Mouse (Mus musculus) heart, postnatal 36 days (tissue): ENCODE results near the gene Atg4d. TPM values are rescaled to one million over a fixed set of nuclear protein-coding genes. Genes with fewer than 3 reads are reported as not detected.
"Not testable (repeated sequence)": the region's sequence is repeated elsewhere in the genome, so short reads cannot be mapped to it uniquely, and the experiment has no call there.

ENCODE experiments used
- DNase-seq, 2 experiments: peaks; one replicate each; pipeline ENCODE4 v3.0.0; 2021 to 2022
- intact Hi-C: fragments of 180-260 bp; cut with DNase I; formaldehyde crosslinking; loops from one replicate; pipeline ENCODE4 v1.15.1; 2025
- total RNA-seq, 2 experiments: library from RNA; stranded (reverse); gene quantifications; 2 replicates each; pipeline ENCODE4 v1.2.3; 2021

The Atg4d gene
- total RNA-seq = 10 to 100 TPM; 78.0 to 99.6 TPM

DNA sequence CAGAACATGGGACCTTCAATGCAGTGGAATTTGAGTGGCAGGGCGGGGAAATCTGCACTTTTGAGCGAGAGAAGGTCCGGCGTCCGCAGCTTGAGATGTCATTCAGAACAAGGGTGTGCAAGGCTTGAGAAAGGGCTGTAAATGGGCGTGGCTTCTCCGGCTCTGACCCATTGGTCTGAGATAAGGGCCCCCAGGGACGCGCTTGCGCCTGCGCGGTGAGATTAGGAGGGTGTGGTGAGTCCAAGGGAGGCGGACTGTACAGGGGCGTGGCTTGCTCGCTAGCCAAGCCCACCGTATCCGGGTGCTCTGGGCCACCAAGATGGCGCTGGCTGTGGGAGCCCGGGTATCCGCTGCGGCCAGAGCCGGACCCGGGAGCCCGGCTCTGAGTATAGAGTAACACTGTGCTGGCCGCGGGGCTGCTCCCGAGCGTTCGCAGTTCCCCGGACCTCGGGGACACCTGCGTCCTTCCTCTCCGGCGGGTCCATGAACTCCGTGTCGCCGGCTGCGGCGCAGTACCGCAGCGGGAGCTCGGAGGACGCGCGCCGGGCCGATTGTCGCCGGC, at the start of gene Atg4d:
Gene Atg4d, plus strand, starts transcription at position 294 of the 562 bp plus-strand sequence.
- intact Hi-C loops = loop anchor here (2.0 kb wide), 1 partner anchor 26 kb away; the partner anchor contains the start of gene Keap1
- peak; percentile 98 for DNase-seq

DNA sequence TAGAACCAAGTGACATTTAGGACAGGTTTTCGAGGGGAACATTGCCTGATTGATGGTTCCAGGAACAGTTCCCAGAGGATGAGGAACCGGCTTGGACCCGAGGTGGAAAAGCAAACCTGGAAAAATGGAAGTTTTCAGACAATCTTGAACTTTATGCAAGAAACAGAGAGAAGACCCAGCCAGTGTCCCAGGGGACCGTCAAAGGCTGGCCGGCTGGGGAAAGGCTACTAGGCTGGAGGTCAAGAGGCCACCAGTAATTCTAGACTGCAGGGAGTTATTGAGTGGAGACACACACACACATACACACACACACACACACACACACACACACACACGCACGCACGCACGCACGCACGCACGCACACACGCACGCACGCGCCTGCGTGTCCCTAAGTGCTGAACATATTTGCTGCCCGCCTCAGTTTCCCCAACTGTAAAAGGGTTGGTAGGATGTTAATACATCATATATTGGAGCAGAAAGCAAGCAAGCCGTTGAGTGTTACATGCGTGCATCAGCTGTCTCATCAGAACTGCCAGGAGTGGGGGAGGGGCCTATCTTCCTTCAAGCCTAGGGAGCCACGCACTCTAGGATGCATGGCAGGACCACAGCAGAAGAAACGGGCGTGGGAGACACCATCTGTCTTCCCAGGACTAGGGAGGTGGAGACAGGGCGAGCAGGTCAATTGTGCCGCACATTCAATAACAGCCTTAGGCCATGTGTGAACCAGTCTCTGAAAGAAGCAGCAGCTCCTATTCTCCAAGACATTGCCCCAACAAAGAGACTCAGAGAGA, 48.8 kb upstream of the Atg4d start:
- intact Hi-C loops = no loop called here

DNA sequence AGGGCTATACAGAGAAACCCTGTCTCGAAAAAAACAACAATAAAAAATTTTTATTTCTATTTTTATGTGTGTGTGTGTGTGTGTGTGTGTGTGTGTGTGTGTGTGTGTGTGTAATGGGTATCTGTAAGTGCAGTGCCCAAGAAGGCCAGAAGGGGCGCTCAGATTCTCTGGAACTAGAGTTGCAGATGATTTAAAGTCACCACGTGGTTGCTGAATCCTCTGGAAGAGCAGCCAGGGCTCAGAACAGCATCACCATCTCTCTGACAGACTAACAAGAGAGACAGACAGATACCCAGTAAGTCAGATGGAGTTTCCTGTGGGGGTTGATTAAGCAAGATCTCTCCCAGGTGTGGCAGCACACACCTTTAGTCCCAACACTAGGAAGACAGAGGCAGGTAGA, 45.3 kb upstream of the Atg4d start:
- no peak for DNase-seq
- intact Hi-C loops = loop anchor here (5.0 kb wide), 2 partner anchors 68 to 137 kb away; no protein-coding TSS in a partner anchor

More for the DNA sequence above, 48.8 kb upstream of the Atg4d start:
- no peak for DNase-seq

- intact Hi-C loops = loop anchor here (5.0 kb wide), 2 partner anchors 68 to 137 kb away; no protein-coding TSS in a partner anchor
Observed at GRCm38 (mm10) chr9:21220490-21221382, 44.4 kb upstream of the Atg4d start.

DNA sequence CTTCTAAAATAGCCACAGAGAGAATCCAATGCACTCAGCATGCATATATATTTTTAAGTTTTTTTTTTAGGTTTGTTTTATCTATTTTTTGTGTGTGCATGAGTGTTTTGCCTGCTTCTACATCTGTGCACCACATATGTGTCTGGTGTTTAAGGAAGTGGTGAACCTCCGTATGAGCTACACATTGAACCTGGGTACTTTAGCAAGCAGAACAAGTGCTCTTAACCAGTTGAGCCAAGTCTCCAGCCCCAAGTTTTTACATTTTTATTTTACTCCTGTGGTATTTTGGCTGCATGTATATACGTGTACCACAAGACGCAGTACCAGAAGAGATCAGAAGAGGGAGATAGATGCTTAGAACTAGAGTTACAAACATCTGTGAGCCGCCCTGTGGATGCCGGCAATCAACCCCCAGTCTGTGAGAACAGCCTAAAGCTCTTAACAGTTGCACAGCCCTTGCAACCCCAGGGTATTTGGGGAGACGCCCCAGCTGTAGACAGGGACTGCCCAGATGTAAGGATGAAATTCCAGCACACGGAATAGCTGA, 43.6 kb upstream of the Atg4d start:
- DNase-seq = peak in 1 of 2 experiments; percentile 22
- intact Hi-C loops = loop anchor here (5.0 kb wide), 2 partner anchors 69 to 136 kb away; no protein-coding TSS in a partner anchor

More at GRCm38 (mm10) chr9:21220490-21221382, 44.4 kb upstream of the Atg4d start:
- peak; percentile 87 to 91 for DNase-seq

- DNase-seq = not testable (repeated sequence)
- intact Hi-C loops = loop anchor here (5.0 kb wide), 2 partner anchors 71 to 134 kb away; no protein-coding TSS in a partner anchor
Observed at GRCm38 (mm10) chr9:21223490-21223889, 41.6 kb upstream of the Atg4d start.

GRCm38 (mm10) chr9:21223906-21224305, 41.2 kb upstream of the Atg4d start:
- no peak for DNase-seq

DNA sequence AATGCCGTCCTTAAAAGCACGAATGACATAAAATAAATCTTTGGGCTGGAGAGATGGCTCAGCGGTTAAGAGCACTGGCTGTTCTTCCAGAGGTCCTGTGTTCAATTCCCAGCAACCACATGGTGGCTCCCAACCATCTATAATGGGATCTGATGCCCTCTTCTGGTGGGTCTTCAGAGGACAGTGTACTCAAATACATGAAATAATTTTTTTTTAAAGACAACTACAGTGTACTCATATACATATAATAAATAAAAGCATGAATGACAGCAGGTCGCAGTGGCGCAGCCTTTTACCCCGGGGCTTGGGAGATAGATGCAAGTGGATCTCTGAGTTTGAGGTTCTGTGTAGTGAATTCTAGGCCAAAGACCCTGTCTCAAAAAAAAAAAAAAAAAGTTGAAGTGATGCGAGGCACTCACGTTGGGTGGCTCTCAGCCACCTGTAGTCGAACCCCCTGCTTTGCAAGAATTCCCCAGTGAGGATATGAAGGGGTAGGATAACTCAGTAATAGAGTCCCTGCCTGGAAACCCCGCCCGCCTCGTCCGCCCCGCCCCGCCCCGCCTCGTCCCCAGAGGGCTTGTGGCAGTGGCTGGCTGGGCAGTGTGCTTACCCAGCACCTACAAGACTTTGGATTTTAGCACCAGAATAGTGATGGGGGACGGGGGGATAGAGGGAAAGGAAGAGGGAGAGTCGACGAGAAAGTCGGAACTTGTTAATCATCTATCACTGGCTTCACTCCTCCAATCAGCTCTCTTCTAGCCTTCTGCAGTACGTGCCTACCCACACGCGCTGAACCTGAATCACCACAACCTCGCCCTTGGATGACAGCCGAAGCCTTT, 40.3 kb upstream of the Atg4d start:
- intact Hi-C loops = loop anchor here (5.0 kb wide), 3 partner anchors 72 to 178 kb away; no protein-coding TSS in a partner anchor
- peak in 1 of 2 experiments; percentile 37 for DNase-seq

More at GRCm38 (mm10) chr9:21223906-21224305, 41.2 kb upstream of the Atg4d start:
- intact Hi-C loops = loop anchor here (5.0 kb wide), 2 partner anchors 72 to 133 kb away; no protein-coding TSS in a partner anchor

- intact Hi-C loops = loop anchor here (5.0 kb wide), 1 partner anchor 177 kb away; no protein-coding TSS in a partner anchor
- no peak for DNase-seq
Observed at GRCm38 (mm10) chr9:21225415-21225758, 39.7 kb upstream of the Atg4d start.

- intact Hi-C loops = loop anchor here (5.0 kb wide), 1 partner anchor 175 kb away; no protein-coding TSS in a partner anchor
- DNase-seq = no peak
Observed at GRCm38 (mm10) chr9:21227342-21227741, 37.8 kb upstream of the Atg4d start.

DNA sequence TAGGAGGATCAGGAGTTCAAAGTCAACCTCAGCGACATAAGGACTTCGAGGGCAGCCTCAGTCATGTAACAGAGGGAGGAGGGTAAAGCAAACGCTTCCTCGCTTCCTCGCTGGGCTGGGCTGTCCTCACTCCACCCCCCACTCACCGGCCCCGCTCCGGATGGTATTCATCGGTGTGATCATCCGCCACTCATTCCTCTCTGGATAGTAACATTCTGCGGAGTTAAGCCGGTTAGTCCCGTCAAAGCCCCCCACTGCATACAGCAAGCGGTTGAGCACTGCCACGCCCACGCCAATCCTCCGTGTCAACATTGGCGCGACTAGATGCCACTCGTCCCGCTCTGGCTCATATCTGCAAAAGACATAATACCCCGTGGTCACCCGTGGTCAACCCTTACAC, 33.5 kb upstream of the Atg4d start:
- no peak for DNase-seq
- intact Hi-C loops = no loop called here

GRCm38 (mm10) chr9:21232867-21233266, 32.2 kb upstream of the Atg4d start:
- no peak for DNase-seq
- intact Hi-C loops = no loop called here

DNA sequence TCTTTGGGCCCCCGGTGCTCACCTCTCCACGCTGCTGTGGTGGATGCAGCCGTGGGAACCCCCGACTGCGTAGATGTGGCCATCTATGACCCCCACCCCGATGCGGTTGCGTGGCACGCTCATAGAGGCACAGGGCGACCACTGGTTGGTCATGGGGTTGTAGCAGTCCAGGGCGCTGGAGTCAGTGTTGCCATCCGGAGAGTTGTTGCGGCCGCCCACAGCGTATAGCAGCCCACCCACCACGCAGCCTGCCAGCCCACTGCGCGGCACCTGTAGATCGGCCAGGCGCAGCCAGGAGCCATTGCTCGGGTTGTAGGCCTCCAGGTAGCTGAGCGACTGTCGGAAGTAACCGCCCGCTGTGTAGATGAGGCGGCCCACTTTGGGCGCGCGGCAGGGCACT, 31.7 kb upstream of the Atg4d start:
- no peak for DNase-seq
- intact Hi-C loops = no loop called here

DNA sequence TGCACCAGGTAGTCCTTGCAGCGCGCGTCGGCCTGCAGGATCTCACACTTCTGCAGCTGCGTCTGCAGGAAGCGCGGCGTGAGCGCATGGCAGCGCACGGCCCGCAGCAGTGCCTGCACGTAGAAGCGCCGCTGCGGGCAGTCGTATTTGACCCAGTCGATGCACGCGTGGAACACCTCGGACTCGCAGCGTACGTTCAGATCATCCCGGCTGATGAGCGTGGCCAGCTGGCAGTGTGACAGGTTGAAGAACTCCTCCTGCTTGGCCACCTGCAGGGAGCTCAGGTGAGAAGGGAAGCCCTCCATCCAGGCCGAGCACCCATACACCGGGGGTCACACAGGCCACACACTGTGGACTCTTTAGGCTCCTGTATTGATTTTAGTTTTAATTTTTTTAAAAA, 31.3 kb upstream of the Atg4d start:
- DNase-seq = no peak
- intact Hi-C loops = no loop called here

DNA sequence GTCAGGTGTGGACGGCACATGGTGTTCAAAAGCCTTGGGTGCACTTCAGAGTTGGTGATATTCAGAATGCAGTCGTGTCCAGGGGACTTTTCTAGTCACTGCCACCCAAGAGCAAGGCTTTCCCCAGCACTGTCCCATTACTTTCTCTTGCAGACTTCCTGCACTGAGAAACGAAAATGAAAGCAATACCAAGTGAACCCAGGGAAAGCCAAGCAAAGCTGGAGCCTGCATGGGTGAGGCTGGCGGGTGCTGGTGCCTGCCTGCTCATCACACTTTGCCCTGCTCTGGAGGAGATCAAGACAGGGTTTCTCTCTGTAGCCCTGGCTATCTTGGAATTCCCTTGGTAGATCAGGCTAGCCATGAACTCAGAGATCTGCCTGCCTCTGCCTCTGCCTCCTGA, 29.8 kb upstream of the Atg4d start:
- no peak for DNase-seq
- intact Hi-C loops = no loop called here

DNA sequence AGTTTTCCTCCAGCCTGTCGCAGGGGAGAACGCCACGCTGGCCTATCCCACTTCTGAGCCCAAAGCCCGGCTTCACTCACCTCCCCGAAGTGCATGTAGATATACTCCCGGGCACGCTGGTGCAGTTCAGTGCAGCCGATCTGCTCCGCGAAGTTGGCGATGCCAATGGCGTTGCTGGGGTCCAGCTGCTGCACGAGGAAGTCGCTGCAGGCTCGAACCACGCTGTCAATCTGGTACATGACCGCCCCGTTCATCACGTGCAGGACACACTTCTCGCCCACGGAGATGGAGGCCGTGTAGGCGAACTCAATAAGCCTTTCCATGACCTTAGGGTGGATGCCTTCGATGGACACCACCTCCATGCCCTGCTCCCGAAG, 28.1 kb upstream of the Atg4d start:
- intact Hi-C loops = no loop called here
- DNase-seq = no peak

DNA sequence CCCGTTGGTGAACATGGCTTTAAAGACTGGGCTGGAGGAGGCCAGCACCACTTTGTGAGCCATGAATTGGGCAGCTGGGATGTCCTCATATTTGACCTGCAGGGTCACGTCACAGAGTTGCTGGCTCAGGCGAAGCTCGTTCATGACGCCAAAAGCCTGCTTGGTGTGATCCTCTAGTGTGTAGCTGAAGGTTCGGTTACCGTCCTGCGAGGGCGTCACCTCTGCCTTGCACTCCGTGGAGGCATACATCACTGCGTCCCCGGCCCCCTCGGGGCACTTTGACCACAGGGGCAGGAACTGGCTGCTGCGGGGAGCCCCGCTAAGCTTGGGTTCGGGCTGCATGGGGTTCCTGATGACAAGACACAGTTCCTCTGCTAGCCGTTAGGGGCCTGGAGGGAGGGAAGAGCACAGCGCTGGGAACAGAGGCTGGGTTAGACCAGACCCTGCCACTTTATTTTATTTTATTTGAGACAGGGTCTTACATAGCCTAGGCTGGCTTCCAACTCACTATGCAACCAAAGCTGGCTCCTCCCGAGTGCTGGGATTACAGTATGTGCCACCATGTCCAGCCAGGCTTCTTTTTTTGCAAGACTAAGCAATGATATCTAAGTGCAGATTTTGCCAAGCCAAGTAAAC, 27.6 kb upstream of the Atg4d start:
- peak in 1 of 2 experiments; percentile 39 for DNase-seq
- intact Hi-C loops = loop anchor here (2.0 kb wide), 2 partner anchors 27 to 53 kb away; partner anchors contain the start of genes Atg4d and Cdkn2d

- intact Hi-C loops = loop anchor here (2.0 kb wide), 2 partner anchors 27 to 53 kb away; partner anchors contain the start of genes Atg4d and Cdkn2d
- DNase-seq = peak; percentile 35 to 59
Observed at GRCm38 (mm10) chr9:21238004-21238732, 26.9 kb upstream of the Atg4d start.
